Mouse (Mus musculus): ENCODE measurements around the gene Sys1. TPM values are rescaled to one million over a fixed set of nuclear protein-coding genes. Genes with fewer than 3 reads are reported as not detected.
A peak's percentile ranks its signal among the peaks of the same experiment; 100 is the strongest.

The Sys1 gene
- polyA plus RNA-seq, 1 experiment from 2014 or later: 49.1 TPM

GRCm38 (mm10) chr2:164494126-164494525 lies 37.4 kb downstream of the Sys1 start:
- Histone ChIP-seq H3K9me3 (ENCODE audit: control insufficient read depth, low read length) (no peaks in the 10 kb centered on the region), H3K4me3 (ENCODE audit: low read depth, low read length) (no peak overlapping the region), H3K27me3 (replicated peaks; ENCODE audit: control insufficient read depth, insufficient read depth, low read length) (0 out of 2 replicates have a peak, but pooled peaks cover 2% of the 10 kb centered on the region), H3K4me1 (replicated peaks; ENCODE audit: control insufficient read depth, insufficient read depth, low read length) (peaks cover 11% of the 10 kb centered on the region), H3K36me3 (ENCODE audit: control insufficient read depth, insufficient read depth, low read length) (no peaks in the 10 kb centered on the region), H3K9ac (ENCODE audit: low read depth, low read length) (no peak overlapping the region), H3K4me2 (no peak overlapping the region), H3K27ac (ENCODE audit: low read depth, low read length) (no peak overlapping the region)
- WGBS: 60% methylated on average over 2 of the region's 2 CpGs
- DNase-seq (ENCODE audit: low spot score): no peak
- ATAC-seq (replicated peaks; ENCODE audit: low FRiP score): no peak

- no peaks in the 10 kb centered on the region for H3K9me3 ChIP-seq (ENCODE audit: control insufficient read depth, low read length)
- peak overlapping the region; percentile 94 for H3K4me2 ChIP-seq
- H3K4me1 ChIP-seq (replicated peaks; ENCODE audit: control insufficient read depth, insufficient read depth, low read length): peaks cover 11% of the 10 kb centered on the region
- DNase-seq (ENCODE audit: low spot score) (no peak), ATAC-seq (replicated peaks; ENCODE audit: low FRiP score) (no peak)
- 52% methylated on average over 1 of the region's 1 CpGs for WGBS
- H3K9ac ChIP-seq (ENCODE audit: low read depth, low read length): no peak overlapping the region
- peak overlapping the region; percentile 82; the same call in 1 of the 2 replicates for H3K4me3 ChIP-seq (ENCODE audit: low read depth, low read length)
- peaks cover 6% of the 10 kb centered on the region; the same call in 1 of the 2 replicates for H3K36me3 ChIP-seq (ENCODE audit: control insufficient read depth, insufficient read depth, low read length)
- H3K27ac ChIP-seq (ENCODE audit: low read depth, low read length): no peak overlapping the region
- H3K27me3 ChIP-seq (replicated peaks; ENCODE audit: control insufficient read depth, insufficient read depth, low read length): no peaks in the 10 kb centered on the region
Observed at GRCm38 (mm10) chr2:164496331-164496730, 39.6 kb downstream of the Sys1 start.

GRCm38 (mm10) chr2:164496847-164497690 lies 40.3 kb downstream of the Sys1 start, which contains the start of gene Pigt:
Pigt (plus strand) TSS chr2:164497520.
- no peaks in the 10 kb centered on the region for H3K9me3 ChIP-seq (ENCODE audit: control insufficient read depth, low read length)
- ATAC-seq (replicated peaks; ENCODE audit: low FRiP score): peak; percentile 95
- DNase-seq (ENCODE audit: low spot score): peak; percentile 77
- WGBS: 4% methylated on average over 43 of the region's 43 CpGs
- peaks cover 12% of the 10 kb centered on the region; the same call in 1 of the 2 replicates for H3K36me3 ChIP-seq (ENCODE audit: control insufficient read depth, insufficient read depth, low read length)
- peak within 1 kb of the TSS; percentile 30; the same call in 1 of the 2 replicates for H3K27ac ChIP-seq (ENCODE audit: low read depth, low read length)
- H3K4me3 ChIP-seq (ENCODE audit: low read depth, low read length): peak within 1 kb of the TSS; percentile 82
- peak within 1 kb of the TSS; percentile 94 for H3K4me2 ChIP-seq
- H3K4me1 ChIP-seq (replicated peaks; ENCODE audit: control insufficient read depth, insufficient read depth, low read length): peaks cover 11% of the 10 kb centered on the region
- H3K9ac ChIP-seq (ENCODE audit: low read depth, low read length): peak within 1 kb of the TSS; percentile 70
- H3K27me3 ChIP-seq (replicated peaks; ENCODE audit: control insufficient read depth, insufficient read depth, low read length): no peaks in the 10 kb centered on the region

- DNase-seq (ENCODE audit: low spot score): no peak
Observed at GRCm38 (mm10) chr2:164497691-164498268, 41.0 kb downstream of the Sys1 start.

GRCm38 (mm10) chr2:164499317-164499716 lies 42.6 kb downstream of the Sys1 start:
- ATAC-seq (replicated peaks; ENCODE audit: low FRiP score): no peak
- H3K4me2 ChIP-seq: no peak overlapping the region
- 80% methylated on average over 5 of the region's 5 CpGs for WGBS

More at GRCm38 (mm10) chr2:164497691-164498268, 41.0 kb downstream of the Sys1 start:
- Histone ChIP-seq H3K9ac (ENCODE audit: low read depth, low read length) (peak overlapping the region; percentile 70), H3K4me3 (ENCODE audit: low read depth, low read length) (peak overlapping the region; percentile 82), H3K36me3 (ENCODE audit: control insufficient read depth, insufficient read depth, low read length) (peaks cover 19% of the 10 kb centered on the region), H3K4me2 (peak overlapping the region; percentile 94), H3K27ac (ENCODE audit: low read depth, low read length) (no peak overlapping the region), H3K27me3 (replicated peaks; ENCODE audit: control insufficient read depth, insufficient read depth, low read length) (no peaks in the 10 kb centered on the region), H3K4me1 (replicated peaks; ENCODE audit: control insufficient read depth, insufficient read depth, low read length) (peaks cover 11% of the 10 kb centered on the region), H3K9me3 (ENCODE audit: control insufficient read depth, low read length) (no peaks in the 10 kb centered on the region)
- ATAC-seq (replicated peaks; ENCODE audit: low FRiP score): peak; percentile 40
- 6% methylated on average over 21 of the region's 21 CpGs for WGBS

GRCm38 (mm10) chr2:164500511-164500910 lies 43.7 kb downstream of the Sys1 start:
- 0 out of 2 replicates have a peak, but pooled peaks cover 2% of the 10 kb centered on the region for H3K9me3 ChIP-seq (ENCODE audit: control insufficient read depth, low read length)
- 93% methylated on average over 7 of the region's 7 CpGs for WGBS
- H3K27ac ChIP-seq (ENCODE audit: low read depth, low read length): no peak overlapping the region
- H3K4me1 ChIP-seq (replicated peaks; ENCODE audit: control insufficient read depth, insufficient read depth, low read length): peaks cover 11% of the 10 kb centered on the region
- H3K9ac ChIP-seq (ENCODE audit: low read depth, low read length): no peak overlapping the region
- DNase-seq (ENCODE audit: low spot score): no peak
- peaks cover 42% of the 10 kb centered on the region for H3K36me3 ChIP-seq (ENCODE audit: control insufficient read depth, insufficient read depth, low read length)
- no peaks in the 10 kb centered on the region for H3K27me3 ChIP-seq (replicated peaks; ENCODE audit: control insufficient read depth, insufficient read depth, low read length)
- H3K4me2 ChIP-seq: no peak overlapping the region
- H3K4me3 ChIP-seq (ENCODE audit: low read depth, low read length): no peak overlapping the region
- no peak for ATAC-seq (replicated peaks; ENCODE audit: low FRiP score)

More at GRCm38 (mm10) chr2:164499317-164499716, 42.6 kb downstream of the Sys1 start:
- peaks cover 33% of the 10 kb centered on the region for H3K36me3 ChIP-seq (ENCODE audit: control insufficient read depth, insufficient read depth, low read length)
- H3K27ac ChIP-seq (ENCODE audit: low read depth, low read length): no peak overlapping the region
- DNase-seq (ENCODE audit: low spot score): no peak
- no peak overlapping the region for H3K4me3 ChIP-seq (ENCODE audit: low read depth, low read length)
- H3K4me1 ChIP-seq (replicated peaks; ENCODE audit: control insufficient read depth, insufficient read depth, low read length): peaks cover 11% of the 10 kb centered on the region
- H3K9ac ChIP-seq (ENCODE audit: low read depth, low read length): no peak overlapping the region
- H3K9me3 ChIP-seq (ENCODE audit: control insufficient read depth, low read length): 0 out of 2 replicates have a peak, but pooled peaks cover 2% of the 10 kb centered on the region
- no peaks in the 10 kb centered on the region for H3K27me3 ChIP-seq (replicated peaks; ENCODE audit: control insufficient read depth, insufficient read depth, low read length)

- WGBS: 93% methylated on average over 3 of the region's 3 CpGs
- Histone ChIP-seq H3K36me3 (ENCODE audit: control insufficient read depth, insufficient read depth, low read length) (peaks cover 51% of the 10 kb centered on the region), H3K9ac (ENCODE audit: low read depth, low read length) (no peak overlapping the region), H3K4me1 (replicated peaks; ENCODE audit: control insufficient read depth, insufficient read depth, low read length) (no peaks in the 10 kb centered on the region), H3K9me3 (ENCODE audit: control insufficient read depth, low read length) (0 out of 2 replicates have a peak, but pooled peaks cover 2% of the 10 kb centered on the region), H3K4me2 (no peak overlapping the region), H3K4me3 (ENCODE audit: low read depth, low read length) (no peak overlapping the region), H3K27ac (ENCODE audit: low read depth, low read length) (no peak overlapping the region), H3K27me3 (replicated peaks; ENCODE audit: control insufficient read depth, insufficient read depth, low read length) (no peaks in the 10 kb centered on the region)
- ATAC-seq (replicated peaks; ENCODE audit: low FRiP score) (no peak), DNase-seq (ENCODE audit: low spot score) (no peak)
Observed at GRCm38 (mm10) chr2:164504919-164505318, 48.2 kb downstream of the Sys1 start.

GRCm38 (mm10) chr2:164505619-164506347 lies 49.0 kb downstream of the Sys1 start:
- H3K27me3 ChIP-seq (replicated peaks; ENCODE audit: control insufficient read depth, insufficient read depth, low read length): no peaks in the 10 kb centered on the region
- WGBS: 81% methylated on average over 4 of the region's 4 CpGs
- ATAC-seq (replicated peaks; ENCODE audit: low FRiP score): no peak

More at GRCm38 (mm10) chr2:164505619-164506347, 49.0 kb downstream of the Sys1 start:
- Histone ChIP-seq H3K4me2 (no peak overlapping the region), H3K27ac (ENCODE audit: low read depth, low read length) (peak overlapping the region; percentile 45), H3K9ac (ENCODE audit: low read depth, low read length) (no peak overlapping the region), H3K36me3 (ENCODE audit: control insufficient read depth, insufficient read depth, low read length) (peaks cover 48% of the 10 kb centered on the region), H3K9me3 (ENCODE audit: control insufficient read depth, low read length) (0 out of 2 replicates have a peak, but pooled peaks cover 2% of the 10 kb centered on the region), H3K4me3 (ENCODE audit: low read depth, low read length) (no peak overlapping the region), H3K4me1 (replicated peaks; ENCODE audit: control insufficient read depth, insufficient read depth, low read length) (no peaks in the 10 kb centered on the region)
- no peak for DNase-seq (ENCODE audit: low spot score)

Measured in liver, embryonic 11.5 days (tissue).